Comparison of ENCODE assay signal across 12 mouse cellular contexts in the genomic region with DNA sequence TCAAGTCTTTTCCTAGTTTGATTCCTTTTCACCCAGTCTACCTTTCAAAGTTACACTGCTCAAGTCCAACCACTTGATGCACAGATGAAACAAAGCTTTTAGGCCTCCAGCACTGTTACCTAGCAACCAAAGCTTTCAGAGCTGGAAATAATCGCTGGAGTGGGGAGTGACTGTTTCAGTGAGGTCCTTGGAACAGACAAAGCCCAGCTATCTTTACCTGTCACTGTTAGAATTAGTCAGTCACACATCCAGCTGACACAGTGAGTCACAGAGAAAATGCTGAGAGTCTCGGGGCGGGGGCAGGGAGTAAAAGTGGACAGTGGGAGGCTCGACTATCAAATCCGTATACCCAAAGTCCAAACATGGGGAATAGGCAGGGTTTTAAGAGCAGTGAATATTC. TPM values are rescaled to one million over a fixed set of nuclear protein-coding genes. Genes with fewer than 3 reads are reported as not detected.
DNase-seq lines count a peak whose midpoint lies in the region; ATAC-seq and TF ChIP-seq lines count a peak whose summit lies in the region.
"Had no signal": no experiment of that assay in that cellular context is flagged by ENCODE, and none has a peak within 500 bp of the region (broad histone marks: within the 10 kb centered on the region; RNA-seq: fewer than 3 reads in every experiment).

No protein-coding gene starts in this region.

- H3K9ac ChIP-seq in lung, embryonic 14.5 days, result no peak overlapping the region
- H3K9ac ChIP-seq in hindbrain, embryonic 16.5 days (ENCODE audit: low read depth, low read length), result no peak overlapping the region
- no peak overlapping the region for H3K9ac ChIP-seq in kidney, embryonic 14.5 days (ENCODE audit: low read depth, low read length)
- H3K9ac ChIP-seq: embryonic facial prominence, embryonic 12.5 days; intestine, embryonic 15.5 days; lung, embryonic 15.5 days had no signal

- H3K27ac ChIP-seq in lung, embryonic 14.5 days (ENCODE audit: low read depth), result no peak overlapping the region
- peak overlapping the region; percentile 73 for H3K27ac ChIP-seq in forebrain, embryonic 10.5 days
- peak overlapping the region; percentile 51 for H3K27ac ChIP-seq in hindbrain, embryonic 16.5 days (ENCODE audit: low read depth, low read length)
- no peak overlapping the region for H3K27ac ChIP-seq in kidney, embryonic 14.5 days (ENCODE audit: low read depth, low read length)
- H3K27ac ChIP-seq: embryonic facial prominence, embryonic 12.5 days; intestine, embryonic 15.5 days; lung, embryonic 15.5 days had no signal

- H3K4me3 ChIP-seq in lung, embryonic 14.5 days (ENCODE audit: low read depth, low read length), result no peak overlapping the region
- H3K4me3 ChIP-seq in forebrain, embryonic 10.5 days, result no peak overlapping the region
- H3K4me3 ChIP-seq in hindbrain, embryonic 16.5 days (ENCODE audit: low read length), result no peak overlapping the region
- no peak overlapping the region for H3K4me3 ChIP-seq in kidney, embryonic 14.5 days (ENCODE audit: low read length)
- H3K4me3 ChIP-seq: embryonic facial prominence, embryonic 12.5 days; intestine, embryonic 15.5 days; lung, embryonic 15.5 days had no signal

- H3K9me3 ChIP-seq in lung, embryonic 14.5 days (ENCODE audit: low read depth, low read length), result no peaks in the 10 kb centered on the region
- H3K9me3 ChIP-seq in forebrain, embryonic 10.5 days, result no peaks in the 10 kb centered on the region
- no peaks in the 10 kb centered on the region for H3K9me3 ChIP-seq in hindbrain, embryonic 16.5 days (ENCODE audit: control insufficient read depth, low read length)
- no peaks in the 10 kb centered on the region; the same call in 1 of the 2 replicates for H3K9me3 ChIP-seq in kidney, embryonic 14.5 days (ENCODE audit: control insufficient read depth, low read length)
- H3K9me3 ChIP-seq: embryonic facial prominence, embryonic 12.5 days; intestine, embryonic 15.5 days; lung, embryonic 15.5 days had no signal

- H3K27me3 ChIP-seq in lung, embryonic 14.5 days (ENCODE audit: insufficient read depth, low read length), result no peaks in the 10 kb centered on the region
- H3K27me3 ChIP-seq in forebrain, embryonic 10.5 days (ENCODE audit: poor library complexity, severe bottlenecking), result 0 out of 2 replicates have a peak, but pooled peaks cover 16% of the 10 kb centered on the region
- no peaks in the 10 kb centered on the region for H3K27me3 ChIP-seq in hindbrain, embryonic 16.5 days (replicated peaks; ENCODE audit: control insufficient read depth, insufficient read depth, low read length)
- H3K27me3 ChIP-seq in kidney, embryonic 14.5 days (ENCODE audit: control insufficient read depth, insufficient read depth, low read length), result no peaks in the 10 kb centered on the region
- H3K27me3 ChIP-seq: intestine, embryonic 15.5 days; lung, embryonic 15.5 days had no signal

- no peak overlapping the region for H3K4me2 ChIP-seq in lung, embryonic 14.5 days
- no peak overlapping the region for H3K4me2 ChIP-seq in hindbrain, embryonic 16.5 days (ENCODE audit: low read length)
- no peak overlapping the region for H3K4me2 ChIP-seq in kidney, embryonic 14.5 days (replicated peaks; ENCODE audit: low read depth, low read length)
- H3K4me2 ChIP-seq: embryonic facial prominence, embryonic 12.5 days; intestine, embryonic 15.5 days; lung, embryonic 15.5 days had no signal

- WGBS in lung, embryonic 14.5 days, result 21% methylated on average over 5 of the region's 5 CpGs
- 51% methylated on average over 5 of the region's 5 CpGs for WGBS in forebrain, embryonic 10.5 days
- 12% methylated on average over 5 of the region's 5 CpGs for WGBS in hindbrain, embryonic 16.5 days
- WGBS in kidney, embryonic 14.5 days, result 56% methylated on average over 5 of the region's 5 CpGs

- no peak for ATAC-seq in lung, embryonic 14.5 days (ENCODE audit: insufficient read depth)
- ATAC-seq in hindbrain, embryonic 16.5 days, result peak; percentile 70
- ATAC-seq in kidney, embryonic 14.5 days (ENCODE audit: low FRiP score, low TSS enrichment), result no peak
- ATAC-seq: intestine, embryonic 15.5 days had no signal

- 0 out of 2 replicates have a peak, but pooled peaks cover 6% of the 10 kb centered on the region for H3K36me3 ChIP-seq in lung, embryonic 14.5 days (ENCODE audit: insufficient read depth)
- peaks cover 11% of the 10 kb centered on the region for H3K36me3 ChIP-seq in forebrain, embryonic 10.5 days (replicated peaks)
- no peaks in the 10 kb centered on the region for H3K36me3 ChIP-seq in hindbrain, embryonic 16.5 days (ENCODE audit: control insufficient read depth, insufficient read depth, low read length)
- H3K36me3 ChIP-seq in kidney, embryonic 14.5 days (ENCODE audit: control insufficient read depth, insufficient read depth, low read length), result no peaks in the 10 kb centered on the region; the same call in 1 of the 2 replicates
- H3K36me3 ChIP-seq: intestine, embryonic 15.5 days; lung, embryonic 15.5 days had no signal

- DNase-seq in lung, embryonic 14.5 days, result peak; percentile 52
- no peak for DNase-seq in lung, postnatal 14 days
- DNase-seq in forebrain, embryonic 10.5 days (ENCODE audit: extremely low spot score, low spot score), result no peak
- DNase-seq in retina, postnatal 1 day, result peak; percentile 84
- no peak for DNase-seq in gastrocnemius, postnatal 25 days
- DNase-seq in kidney, postnatal 10 days, result no peak
- DNase-seq: thymus, postnatal 36 days had no signal

- TF ChIP-seq CTCF in lung, embryonic 14.5 days (IDR thresholded peaks at IDR 0.05; ENCODE audit: low read depth), result no peak

- H3K4me1 ChIP-seq in lung, embryonic 14.5 days (ENCODE audit: insufficient read depth), result no peaks in the 10 kb centered on the region
- H3K4me1 ChIP-seq in forebrain, embryonic 10.5 days, result peaks cover 22% of the 10 kb centered on the region
- H3K4me1 ChIP-seq in hindbrain, embryonic 16.5 days (ENCODE audit: control insufficient read depth, insufficient read depth, low read depth, low read length), result peaks cover 8% of the 10 kb centered on the region
- no peaks in the 10 kb centered on the region for H3K4me1 ChIP-seq in kidney, embryonic 14.5 days (ENCODE audit: control insufficient read depth, insufficient read depth, low read length)
- H3K4me1 ChIP-seq: embryonic facial prominence, embryonic 12.5 days; intestine, embryonic 15.5 days; lung, embryonic 15.5 days had no signal

RNA-seq across cellular contexts. Expression of gene Wfs1, which starts 28.5 kb away (rescaled TPM):
- polyA plus RNA-seq in lung, embryonic 14.5 days (2014; fragmentation: Nextera tagmentation; extraction: Ambion mirVana), result 9.9 and 10.3 TPM in 2 replicates
- 8.1 and 8.4 TPM in 2 replicates for polyA plus RNA-seq in forebrain, embryonic 10.5 days (2016; fragmentation: Nextera tagmentation; extraction: Ambion mirVana)
- 11.0 and 12.3 TPM in 2 replicates for polyA plus RNA-seq in hindbrain, embryonic 16.5 days (2015; fragmentation: Nextera tagmentation; extraction: Ambion mirVana)
- total RNA-seq in gastrocnemius, postnatal 25 days (2021), result 10 to 100 TPM; 61.1 to 73.3 TPM
- polyA plus RNA-seq in kidney, embryonic 14.5 days (2014; fragmentation: Nextera tagmentation; extraction: Ambion mirVana), result 12.9 and 20.9 TPM in 2 replicates

Comparison
In these comparisons a context has a peak if more than half of its experiments do, and no peak if none do; other contexts are left out.
1. DNase-seq: peak in lung, embryonic 14.5 days (single experiment) and retina, postnatal 1 day (single experiment); none in lung, postnatal 14 days (single experiment), forebrain, embryonic 10.5 days (single experiment), gastrocnemius, postnatal 25 days (single experiment) and kidney, postnatal 10 days (single experiment).
2. H3K27ac ChIP-seq: peak in forebrain, embryonic 10.5 days (single experiment) and hindbrain, embryonic 16.5 days (single experiment); none in lung, embryonic 14.5 days (single experiment) and kidney, embryonic 14.5 days (single experiment).